Mouse (Mus musculus): ENCODE measurements around the gene Gopc.

DNA sequence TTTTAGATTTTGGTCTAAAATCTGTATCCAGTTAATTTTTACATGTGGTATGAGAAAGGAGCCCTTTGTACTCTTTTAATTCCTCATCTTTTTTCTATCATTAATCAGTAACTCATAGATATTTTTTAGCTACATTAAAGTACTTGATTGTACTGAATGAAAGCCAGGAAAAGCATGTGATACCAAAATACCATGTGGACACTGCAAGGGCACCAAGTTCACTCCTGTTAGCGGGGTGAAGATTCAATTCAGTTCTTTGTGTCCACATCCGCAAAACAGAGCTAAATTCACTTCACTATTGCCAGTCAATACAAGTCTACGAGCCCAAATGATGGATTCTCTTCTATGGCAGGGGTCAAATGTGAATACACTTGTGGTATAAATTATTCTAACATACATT, 14.7 kb upstream of the Gopc start:
- TF ChIP-seq TCF12 (IDR thresholded peaks at IDR 0.05; ENCODE audit: insufficient read depth, poor library complexity, severe bottlenecking) (no peak), USF1 (IDR thresholded peaks at IDR 0.05; ENCODE audit: low read depth) (no peak), POLR2A (IDR thresholded peaks at IDR 0.05; ENCODE audit: insufficient read length, low read depth) (no peak), E2F4 (IDR thresholded peaks at IDR 0.05; ENCODE audit: insufficient read depth) (no peak), CEBPB (IDR thresholded peaks at IDR 0.05; ENCODE audit: insufficient read depth, poor library complexity, severe bottlenecking) (no peak), MAX (IDR thresholded peaks at IDR 0.05; ENCODE audit: low read depth) (no peak), MYOD1 (IDR thresholded peaks at IDR 0.05; ENCODE audit: control insufficient read depth in 1 of 3, insufficient read length in 2 of 3, low read depth in 2 of 3) (no peak), REST (IDR thresholded peaks at IDR 0.05; ENCODE audit: insufficient read depth, insufficient read length) (no peak), TCF3 (IDR thresholded peaks at IDR 0.05; ENCODE audit: insufficient read length, low read depth) (no peak)

Data from myocyte (in vitro differentiated cells).